Mouse (Mus musculus): ENCODE measurements at regions not wholly inside any gene's neighbourhood (a gene's known extent, or its start where the extent isn't known, plus 50 kb on each side); places are given as distances from the start of the nearest gene placed in this dataset.

DNA sequence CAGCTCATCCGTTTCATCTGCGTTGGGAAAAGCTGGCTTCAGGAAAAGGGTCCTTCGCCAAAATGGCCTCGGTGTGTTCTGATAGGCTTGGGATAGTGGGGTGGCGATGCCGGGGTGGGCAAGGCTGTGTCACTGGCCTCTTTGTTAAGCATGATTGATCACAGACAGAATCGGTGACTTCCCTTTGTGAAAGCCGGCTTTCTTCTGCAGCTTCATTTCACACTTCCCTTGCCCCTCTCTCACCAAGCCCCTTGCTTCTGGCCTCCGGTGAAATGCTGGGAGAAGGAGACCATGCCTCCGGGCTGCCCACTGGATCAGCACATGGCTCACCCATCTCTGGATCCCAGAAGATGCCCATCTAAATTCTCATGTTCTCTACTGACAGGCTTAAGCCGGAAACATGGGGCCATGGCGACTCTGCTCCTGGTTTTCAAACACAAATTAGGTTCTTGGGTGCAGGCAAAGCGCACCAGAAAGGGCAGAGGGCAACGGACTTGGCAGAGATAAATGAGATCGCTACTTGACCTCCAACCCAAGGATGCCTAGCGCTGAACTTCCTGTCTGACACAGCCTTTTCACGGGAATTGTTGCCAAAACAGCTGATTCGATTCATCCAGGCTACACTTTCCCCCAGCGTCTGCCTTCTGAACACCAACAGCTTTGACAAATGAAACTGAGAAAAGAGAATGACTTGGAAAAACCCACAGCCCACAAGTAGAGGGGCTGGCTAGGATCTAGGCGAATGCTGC lies 392.7 kb upstream of the Spred2 start:
- Histone ChIP-seq H3K27ac (no peak overlapping the region), H3K9ac (peak overlapping the region; percentile 30; the same call in 1 of the 2 replicates), H3K36me3 (ENCODE audit: poor library complexity, severe bottlenecking) (no peaks in the 10 kb centered on the region), H3K4me2 (peak overlapping the region; percentile 33), H3K9me3 (replicated peaks) (no peaks in the 10 kb centered on the region), H3K27me3 (peaks cover 31% of the 10 kb centered on the region), H3K4me3 (no peak overlapping the region), H3K4me1 (peaks cover 12% of the 10 kb centered on the region)
- WGBS: 26% methylated on average over 20 of the region's 20 CpGs
- ATAC-seq: peak; percentile 41; the same call in 1 of the 2 replicates

- H3K4me2 ChIP-seq: no peak overlapping the region
- H3K4me1 ChIP-seq: peaks cover 12% of the 10 kb centered on the region
- no peak for ATAC-seq
- H3K27ac ChIP-seq: no peak overlapping the region
- 87% methylated on average over 7 of the region's 7 CpGs for WGBS
- H3K27me3 ChIP-seq: peaks cover 19% of the 10 kb centered on the region
- H3K4me3 ChIP-seq: no peak overlapping the region
- H3K36me3 ChIP-seq (ENCODE audit: poor library complexity, severe bottlenecking): no peaks in the 10 kb centered on the region
- no peaks in the 10 kb centered on the region for H3K9me3 ChIP-seq (replicated peaks)
- no peak overlapping the region for H3K9ac ChIP-seq
These were observed 391.3 kb upstream of the Spred2 start for GRCm38 (mm10) chr11:19532867-19533266.

DNA sequence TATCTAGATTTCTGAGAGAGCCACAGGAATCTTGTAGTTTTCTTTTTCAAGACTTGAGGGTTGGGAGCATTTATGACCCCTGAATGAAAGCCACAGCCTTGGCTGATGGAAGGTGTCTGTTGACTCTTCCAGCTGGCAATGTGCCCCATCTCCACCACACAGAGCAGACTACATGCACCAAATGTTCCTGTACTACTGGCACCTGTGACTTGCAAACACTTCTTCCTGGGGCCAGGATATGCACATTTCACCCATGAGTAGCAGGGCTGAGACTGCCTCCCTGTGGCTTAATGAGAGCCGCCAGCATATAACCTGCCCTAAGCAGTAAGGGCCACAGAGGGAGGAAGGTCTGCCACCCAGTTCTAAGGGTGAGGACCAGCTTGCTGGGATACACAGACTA lies 390.5 kb upstream of the Spred2 start:
- 68% methylated on average over 1 of the region's 1 CpGs for WGBS
- Histone ChIP-seq H3K9ac (no peak overlapping the region), H3K27me3 (peaks cover 18% of the 10 kb centered on the region; the same call in 1 of the 2 replicates), H3K4me2 (no peak overlapping the region), H3K36me3 (ENCODE audit: poor library complexity, severe bottlenecking) (no peaks in the 10 kb centered on the region), H3K4me1 (peaks cover 12% of the 10 kb centered on the region), H3K9me3 (replicated peaks) (no peaks in the 10 kb centered on the region), H3K4me3 (no peak overlapping the region), H3K27ac (no peak overlapping the region)
- no peak for ATAC-seq

DNA sequence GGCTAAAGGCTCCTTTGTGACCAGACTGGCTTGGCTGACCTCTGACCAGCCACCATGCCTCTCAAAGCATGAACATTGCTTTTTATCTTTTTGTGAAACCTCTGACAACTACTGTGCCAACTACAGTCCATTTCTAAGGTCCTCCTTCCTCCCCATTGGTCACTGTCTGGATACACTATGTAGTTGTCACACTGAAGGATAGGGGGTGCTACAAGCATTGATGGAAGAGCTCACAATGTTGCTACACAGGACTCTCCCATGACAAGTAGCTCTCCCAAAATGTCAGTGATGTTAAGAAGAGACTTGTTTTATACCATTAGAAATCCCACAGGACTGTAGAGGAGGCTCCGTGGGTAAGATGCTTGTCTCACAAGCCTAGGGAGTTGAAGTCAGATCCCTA lies 389.0 kb upstream of the Spred2 start:
- Histone ChIP-seq H3K9me3 (replicated peaks) (no peaks in the 10 kb centered on the region), H3K4me3 (no peak overlapping the region), H3K4me1 (peaks cover 6% of the 10 kb centered on the region), H3K4me2 (no peak overlapping the region), H3K27ac (no peak overlapping the region), H3K9ac (no peak overlapping the region), H3K27me3 (peaks cover 18% of the 10 kb centered on the region; the same call in 1 of the 2 replicates), H3K36me3 (ENCODE audit: poor library complexity, severe bottlenecking) (no peaks in the 10 kb centered on the region)
- ATAC-seq: no peak
- 91% methylated on average over 1 of the region's 1 CpGs for WGBS

GRCm38 (mm10) chr11:19546226-19546625 lies 377.9 kb upstream of the Spred2 start:
- 74% methylated on average over 4 of the region's 4 CpGs for WGBS
- H3K36me3 ChIP-seq (ENCODE audit: poor library complexity, severe bottlenecking): no peaks in the 10 kb centered on the region
- 0 out of 2 replicates have a peak, but pooled peaks cover 9% of the 10 kb centered on the region for H3K27me3 ChIP-seq

GRCm38 (mm10) chr11:19554316-19554946 lies 369.7 kb upstream of the Spred2 start:
- H3K4me1 ChIP-seq: peaks cover 17% of the 10 kb centered on the region
- H3K27me3 ChIP-seq: peaks cover 10% of the 10 kb centered on the region; the same call in 1 of the 2 replicates
- 4% methylated on average over 9 of the region's 9 CpGs for WGBS
- ATAC-seq: peak; percentile 89
- H3K4me2 ChIP-seq: peak overlapping the region; percentile 41
- peak overlapping the region; percentile 48; the same call in 1 of the 2 replicates for H3K27ac ChIP-seq
- no peaks in the 10 kb centered on the region for H3K9me3 ChIP-seq (replicated peaks)
- H3K9ac ChIP-seq: no peak overlapping the region
- no peaks in the 10 kb centered on the region for H3K36me3 ChIP-seq (ENCODE audit: poor library complexity, severe bottlenecking)
- H3K4me3 ChIP-seq: no peak overlapping the region

More at GRCm38 (mm10) chr11:19546226-19546625, 377.9 kb upstream of the Spred2 start:
- Histone ChIP-seq H3K27ac (no peak overlapping the region), H3K4me3 (no peak overlapping the region), H3K4me1 (no peaks in the 10 kb centered on the region), H3K4me2 (no peak overlapping the region), H3K9ac (no peak overlapping the region), H3K9me3 (replicated peaks) (no peaks in the 10 kb centered on the region)
- ATAC-seq: no peak

DNA sequence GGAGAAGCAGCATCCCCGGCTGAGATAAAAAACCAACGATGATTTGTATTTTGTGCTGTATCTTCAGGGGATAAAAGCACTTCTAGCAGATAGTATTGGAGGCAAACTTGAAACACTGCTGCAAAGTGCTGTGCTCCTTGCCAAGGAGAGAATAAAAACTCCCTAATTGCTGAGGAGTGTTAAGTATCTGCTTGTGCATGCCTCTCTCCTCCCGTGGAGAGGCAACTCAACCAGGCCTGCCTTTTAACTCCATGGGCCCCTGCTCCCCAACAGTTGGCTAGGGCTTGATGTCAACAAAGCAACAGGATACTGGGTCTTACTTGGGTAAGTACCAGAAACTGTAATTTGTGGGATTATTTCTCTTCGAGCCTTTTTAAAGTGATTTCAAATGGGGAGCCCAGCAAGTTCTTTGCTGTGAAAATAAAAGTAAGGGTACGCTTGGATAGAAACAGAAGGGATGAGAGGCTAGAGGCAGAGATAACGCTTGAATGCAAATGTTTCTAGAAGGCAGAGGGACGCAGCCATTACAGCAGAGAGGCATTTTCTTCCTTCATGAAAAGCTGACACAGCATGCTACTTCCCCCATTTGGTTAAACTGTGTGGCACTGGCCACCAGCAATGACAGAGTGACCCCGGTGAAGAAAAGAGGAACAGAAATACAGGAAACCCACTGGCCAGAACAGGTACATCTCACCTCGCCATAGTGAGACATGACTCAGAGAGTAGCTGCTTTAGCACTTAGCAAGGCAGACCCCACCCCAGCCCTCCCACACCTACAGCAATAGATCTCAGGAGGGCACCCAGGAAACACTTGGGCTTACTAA lies 369.0 kb upstream of the Spred2 start:
- WGBS: 32% methylated on average over 9 of the region's 9 CpGs
- no peak overlapping the region for H3K4me3 ChIP-seq
- peak overlapping the region; percentile 8; the same call in 1 of the 2 replicates for H3K9ac ChIP-seq
- no peaks in the 10 kb centered on the region for H3K36me3 ChIP-seq (ENCODE audit: poor library complexity, severe bottlenecking)
- peak overlapping the region; percentile 41 for H3K4me2 ChIP-seq
- ATAC-seq: peak; percentile 75
- peaks cover 17% of the 10 kb centered on the region for H3K4me1 ChIP-seq
- H3K27me3 ChIP-seq: peaks cover 6% of the 10 kb centered on the region; the same call in 1 of the 2 replicates
- H3K9me3 ChIP-seq (replicated peaks): no peaks in the 10 kb centered on the region
- H3K27ac ChIP-seq: 0 out of 2 replicates have a peak overlapping the region, but pooled peaks have one; percentile 48

- Histone ChIP-seq H3K36me3 (ENCODE audit: poor library complexity, severe bottlenecking) (no peaks in the 10 kb centered on the region), H3K27ac (no peak overlapping the region), H3K4me1 (peaks cover 7% of the 10 kb centered on the region), H3K4me2 (no peak overlapping the region), H3K9me3 (replicated peaks) (no peaks in the 10 kb centered on the region), H3K4me3 (no peak overlapping the region), H3K27me3 (0 out of 2 replicates have a peak, but pooled peaks cover 4% of the 10 kb centered on the region), H3K9ac (no peak overlapping the region)
- no peak for ATAC-seq
- WGBS: 87% methylated on average over 7 of the region's 7 CpGs
These were observed 363.7 kb upstream of the Spred2 start for GRCm38 (mm10) chr11:19560452-19560851.

DNA sequence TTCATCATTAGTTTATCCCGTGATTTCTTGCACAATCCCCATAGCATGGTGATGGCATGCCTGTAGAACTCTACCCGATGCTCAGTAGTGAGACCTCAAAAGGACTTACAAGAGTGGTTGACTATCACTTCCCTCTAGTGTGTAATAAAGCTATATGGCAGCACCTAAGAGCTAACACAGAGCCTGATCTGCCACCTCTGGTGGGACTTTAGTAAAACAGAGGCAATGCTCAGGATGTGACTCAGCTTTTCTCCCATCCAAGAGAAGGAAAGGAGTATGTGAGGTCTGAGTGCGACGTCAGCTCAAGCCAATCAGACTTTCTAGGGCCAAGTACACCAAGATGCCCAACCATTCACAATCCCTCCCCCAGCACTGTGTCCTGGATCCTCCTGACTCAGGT lies 361.5 kb upstream of the Spred2 start:
- H3K9ac ChIP-seq: no peak overlapping the region
- WGBS: 92% methylated on average over 4 of the region's 4 CpGs

DNA sequence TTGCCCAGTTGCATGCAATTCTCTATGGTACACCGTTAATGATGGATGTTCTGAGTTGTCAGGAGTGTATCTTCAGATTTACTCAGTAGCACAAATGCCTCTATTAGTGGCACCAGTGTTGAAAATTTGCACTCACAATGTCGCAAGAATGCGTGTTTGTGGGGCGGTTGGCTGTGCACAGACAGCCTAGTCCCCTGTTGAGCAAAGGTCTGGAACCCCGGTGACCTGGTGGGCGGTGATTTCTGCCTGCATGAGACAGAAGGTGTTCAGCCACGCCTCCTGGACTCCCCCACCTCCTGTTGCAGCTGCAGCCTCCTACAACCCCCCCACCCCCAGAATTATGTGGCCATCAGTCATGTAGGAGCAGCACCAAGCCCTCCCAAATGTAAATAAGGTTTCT lies 338.9 kb upstream of the Spred2 start:
- H3K4me1 ChIP-seq: no peaks in the 10 kb centered on the region
- no peaks in the 10 kb centered on the region for H3K9me3 ChIP-seq (replicated peaks)
- H3K27ac ChIP-seq: no peak overlapping the region
- no peak overlapping the region for H3K4me2 ChIP-seq
- 92% methylated on average over 7 of the region's 7 CpGs for WGBS
- no peak overlapping the region for H3K4me3 ChIP-seq
- no peaks in the 10 kb centered on the region for H3K27me3 ChIP-seq
- H3K9ac ChIP-seq: no peak overlapping the region
- ATAC-seq: no peak
- no peaks in the 10 kb centered on the region for H3K36me3 ChIP-seq (ENCODE audit: poor library complexity, severe bottlenecking)

More for the DNA sequence above, 361.5 kb upstream of the Spred2 start:
- Histone ChIP-seq H3K27me3 (0 out of 2 replicates have a peak, but pooled peaks cover 4% of the 10 kb centered on the region), H3K9me3 (replicated peaks) (no peaks in the 10 kb centered on the region), H3K4me1 (peaks cover 5% of the 10 kb centered on the region; the same call in 1 of the 2 replicates), H3K4me2 (no peak overlapping the region), H3K27ac (no peak overlapping the region), H3K4me3 (no peak overlapping the region), H3K36me3 (ENCODE audit: poor library complexity, severe bottlenecking) (no peaks in the 10 kb centered on the region)
- no peak for ATAC-seq

GRCm38 (mm10) chr11:19592506-19593355 lies 331.4 kb upstream of the Spred2 start:
- Histone ChIP-seq H3K4me2 (no peak overlapping the region), H3K36me3 (ENCODE audit: poor library complexity, severe bottlenecking) (no peaks in the 10 kb centered on the region), H3K4me1 (no peaks in the 10 kb centered on the region), H3K4me3 (no peak overlapping the region), H3K27me3 (no peaks in the 10 kb centered on the region), H3K9ac (no peak overlapping the region), H3K9me3 (replicated peaks) (no peaks in the 10 kb centered on the region), H3K27ac (no peak overlapping the region)
- 79% methylated on average over 6 of the region's 6 CpGs for WGBS
- no peak for ATAC-seq
